Mouse (Mus musculus) bone marrow macrophage, adult 2 months (primary cell): ENCODE measurements around the gene Smim14.

ENCODE experiments used
- CTCF ChIP-seq: IDR thresholded peaks from 2 replicates; pipeline ENCODE4 v1.5.1; 2012; ENCODE audit warnings: low read depth, mild to moderate bottlenecking, low read length, moderate library complexity
- POLR2A ChIP-seq: IDR thresholded peaks from 2 replicates; pipeline ENCODE4 v1.6.1; 2012; ENCODE audit warnings: mild to moderate bottlenecking, low read depth, low read length, borderline replicate concordance

DNA sequence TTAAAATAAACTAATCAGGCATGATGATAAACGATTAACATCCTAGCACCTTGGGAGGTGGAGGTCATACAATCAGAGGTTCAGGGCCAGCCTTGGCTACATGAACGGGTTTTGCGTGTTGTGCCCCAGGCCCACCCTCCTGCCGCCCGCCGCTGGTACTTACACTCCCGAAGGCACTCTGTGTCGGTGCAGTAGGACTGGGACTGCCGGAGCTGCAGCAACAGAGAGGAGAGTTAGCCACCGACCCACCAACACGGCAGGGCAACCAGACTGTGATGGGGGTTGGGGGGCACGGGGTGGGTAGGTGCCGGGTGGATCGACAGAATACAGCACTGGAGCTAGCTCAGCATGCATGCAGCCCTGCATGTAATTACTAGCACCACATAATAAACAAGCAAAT, 76.6 kb downstream of the Smim14 start:
- TF ChIP-seq CTCF (no peak), POLR2A (no peak)
